Mouse (Mus musculus) heart, postnatal 0 days (tissue): ENCODE measurements around the gene Ddx58.

Source experiments
- CTCF ChIP-seq: IDR thresholded peaks from 2 replicates; pipeline ENCODE4 v1.5.1; 2016; ENCODE audit warnings: antibody characterized with exemption, control low read depth, low read depth
- EP300 ChIP-seq: IDR thresholded peaks from 2 replicates; pipeline ENCODE4 v1.6.1; 2016; ENCODE audit warnings: antibody characterized with exemption, low read depth

GRCm38 (mm10) chr4:40158224-40158540 is 81.4 kb downstream of the Ddx58 start:
- TF ChIP-seq CTCF: no peak
- TF ChIP-seq EP300: no peak
